Mouse (Mus musculus) hindbrain, embryonic 11.5 days (tissue): ENCODE measurements at regions not wholly inside any gene's neighbourhood (a gene's known extent, or its start where the extent isn't known, plus 50 kb on each side); places are given as distances from the start of the nearest gene placed in this dataset.
A peak's percentile ranks its signal among the peaks of the same experiment; 100 is the strongest.

ENCODE experiments used
- ATAC-seq: fragments of 200-750 bp; cut with Nextera tagmentation; 2 replicates; pipeline ENCODE4 v1.8.0; 2017; ENCODE audit warnings: mild to moderate bottlenecking, moderate TSS enrichment, moderate library complexity; ENCODE audit not compliant: low FRiP score
- DNase-seq: peaks from one replicate; pipeline ENCODE4 v3.0.0-alpha.2; 2015; ENCODE audit warnings: low spot score
- H3K27ac ChIP-seq: fragments of 300-500 bp; sonication (generic); 2 replicates; pipeline ENCODE4 v1.5.1; 2014; ENCODE audit warnings: mild to moderate bottlenecking, low read depth, low read length
- H3K27me3 ChIP-seq: fragments of 300-500 bp; sonication (generic); 2 replicates; pipeline ENCODE4 v1.6.1; 2014; ENCODE audit warnings: mild to moderate bottlenecking, low read length, moderate library complexity, mixed read lengths; ENCODE audit not compliant: control insufficient read depth, insufficient read depth
- H3K36me3 ChIP-seq: fragments of 300-500 bp; sonication (generic); 2 replicates; pipeline ENCODE4 v1.6.1; 2014; ENCODE audit warnings: mild to moderate bottlenecking, low read length, moderate library complexity, mixed read lengths; ENCODE audit not compliant: control insufficient read depth, insufficient read depth
- H3K4me1 ChIP-seq: fragments of 300-500 bp; sonication (generic); replicated peaks from 2 replicates; pipeline ENCODE4 v1.6.1; 2014; ENCODE audit warnings: low read length, mixed read lengths; ENCODE audit not compliant: control insufficient read depth, insufficient read depth
- H3K4me2 ChIP-seq: fragments of 300-500 bp; sonication (generic); replicated peaks from 2 replicates; pipeline ENCODE4 v1.6.1; 2014; ENCODE audit warnings: mild to moderate bottlenecking, low read depth, low read length
- H3K4me3 ChIP-seq: fragments of 300-500 bp; sonication (generic); 2 replicates; pipeline ENCODE4 v1.5.1; 2014; ENCODE audit warnings: low read depth, low read length
- H3K9ac ChIP-seq: fragments of 300-500 bp; sonication (generic); 2 replicates; pipeline ENCODE4 v1.6.1; 2014; ENCODE audit warnings: low read depth, low read length
- H3K9me3 ChIP-seq: fragments of 300-500 bp; sonication (generic); 2 replicates; pipeline ENCODE4 v1.6.1; 2016; ENCODE audit warnings: low read length; ENCODE audit not compliant: control insufficient read depth
- WGBS: fragments of 180-500 bp; shearing (Covaris S2); extraction: QIAGEN DNeasy Blood & Tissue Kit; methylation state at CpG from one replicate; pipeline ENCODE4 v1.1.7; 2014; 5-methylcytosine and 5-hydroxymethylcytosine counted together

DNA sequence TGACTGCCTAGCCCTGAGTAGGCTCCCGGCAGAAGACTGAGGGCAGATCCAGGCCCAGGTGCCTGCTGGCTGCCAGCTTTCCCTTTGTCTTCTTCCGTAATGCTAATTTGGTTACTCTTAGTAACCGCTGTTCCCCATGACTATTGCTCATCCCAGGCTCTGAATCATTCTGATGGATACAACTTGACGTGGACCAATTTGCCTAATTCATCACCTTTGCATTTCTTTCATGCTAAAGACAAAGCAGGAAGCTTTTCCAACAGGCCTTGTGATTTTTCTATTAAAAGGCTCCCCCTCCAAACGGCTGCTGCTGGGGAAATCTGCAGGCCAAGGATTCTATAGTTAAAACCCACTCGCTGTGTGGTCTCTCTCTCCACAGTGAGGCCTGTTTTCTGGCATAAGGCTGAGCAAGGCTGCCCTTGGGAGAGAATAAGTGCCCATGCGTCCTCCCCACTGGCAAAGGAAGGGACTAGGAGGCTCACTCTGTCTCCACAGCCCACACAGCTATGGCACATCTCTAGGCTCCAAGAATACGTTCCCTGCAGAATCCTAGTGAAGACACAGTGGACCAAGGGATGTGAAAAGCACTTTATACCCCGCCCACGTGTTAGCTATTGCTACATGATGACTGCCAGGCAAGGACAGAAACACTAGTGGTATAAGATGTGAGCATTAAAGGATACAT, 304.6 kb downstream of the 3100002H09Rik start:
- Histone ChIP-seq H3K36me3 (no peaks in the 10 kb centered on the region), H3K27me3 (no peaks in the 10 kb centered on the region)
- DNase-seq = no peak

DNA sequence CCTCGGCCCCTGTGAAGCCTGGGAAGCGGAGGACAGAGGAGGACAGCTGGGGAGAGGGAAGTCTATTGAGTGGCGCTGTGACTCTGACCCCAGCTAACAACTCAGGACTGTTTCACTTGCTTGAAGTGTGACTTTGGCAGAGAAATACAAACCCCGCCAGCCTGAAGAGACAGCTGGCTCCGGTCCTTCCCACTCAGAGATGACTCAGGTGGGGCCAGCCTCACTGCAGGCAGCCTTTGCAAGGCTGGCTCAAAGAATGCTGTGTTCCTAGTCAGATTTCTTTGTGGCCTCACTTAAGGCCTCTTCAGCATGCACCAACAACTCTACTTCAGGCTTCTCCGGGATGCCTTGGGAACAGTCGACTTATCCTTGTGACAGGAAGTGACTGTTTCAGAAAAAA, 307.7 kb downstream of the 3100002H09Rik start:
- Histone ChIP-seq H3K9me3 (no peaks in the 10 kb centered on the region), H3K27ac (no peak overlapping the region), H3K27me3 (no peaks in the 10 kb centered on the region; the same call in 1 of the 2 replicates), H3K36me3 (no peaks in the 10 kb centered on the region), H3K4me3 (no peak overlapping the region), H3K4me1 (peaks cover 3% of the 10 kb centered on the region), H3K4me2 (no peak overlapping the region), H3K9ac (no peak overlapping the region)
- no peak for DNase-seq
- 64% methylated on average over 7 of the region's 7 CpGs for WGBS
- ATAC-seq = no peak

More for the DNA sequence above, 304.6 kb downstream of the 3100002H09Rik start:
- Histone ChIP-seq H3K27ac (no peak overlapping the region), H3K4me2 (no peak overlapping the region), H3K4me3 (no peak overlapping the region), H3K9me3 (no peaks in the 10 kb centered on the region), H3K4me1 (no peaks in the 10 kb centered on the region), H3K9ac (no peak overlapping the region)
- 53% methylated on average over 10 of the region's 10 CpGs for WGBS
- no peak for ATAC-seq

DNA sequence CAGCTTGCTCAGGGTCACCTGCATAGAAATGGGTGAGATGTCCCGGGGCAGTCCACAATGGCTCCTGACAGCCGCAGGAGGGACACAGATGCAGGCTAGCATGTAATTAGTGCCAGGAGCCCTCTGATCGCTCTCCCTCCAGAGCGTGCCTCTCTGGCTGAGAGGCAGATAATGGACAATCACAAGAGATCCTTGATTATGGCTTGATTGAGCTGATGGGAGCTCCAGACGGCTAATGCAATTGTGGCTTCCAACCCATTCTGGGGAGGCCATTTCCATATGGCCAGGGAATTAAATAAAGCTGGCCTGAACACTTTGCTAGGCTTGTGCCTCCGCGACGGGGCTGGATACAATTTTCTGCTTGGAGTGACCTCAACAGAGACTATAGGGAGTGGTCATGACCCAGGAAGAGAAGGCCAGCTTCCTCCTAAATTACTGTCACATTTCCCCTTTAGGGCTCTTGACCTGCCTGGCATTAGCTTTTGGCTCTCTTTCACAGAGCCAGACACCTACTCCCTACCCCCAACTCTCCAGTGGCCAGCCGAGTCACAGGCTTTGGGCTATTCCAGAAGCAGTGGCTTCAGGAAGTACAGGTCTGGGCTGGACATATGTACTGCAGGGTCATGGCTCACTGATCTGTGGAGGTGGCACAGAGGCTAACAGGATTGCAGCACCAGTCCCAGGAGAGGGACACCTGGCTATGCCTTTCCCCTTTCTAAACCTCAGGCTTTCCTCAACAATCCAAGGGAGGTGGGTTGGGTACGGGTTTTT, 311.8 kb downstream of the 3100002H09Rik start:
- Histone ChIP-seq H3K9me3 (no peaks in the 10 kb centered on the region), H3K4me2 (no peak overlapping the region), H3K9ac (no peak overlapping the region), H3K36me3 (no peaks in the 10 kb centered on the region), H3K4me1 (peaks cover 3% of the 10 kb centered on the region), H3K27ac (peak overlapping the region; percentile 42), H3K4me3 (no peak overlapping the region), H3K27me3 (no peaks in the 10 kb centered on the region; the same call in 1 of the 2 replicates)
- ATAC-seq (peak; percentile 90), DNase-seq (peak; percentile 43)
- WGBS = 18% methylated on average over 10 of the region's 10 CpGs

DNA sequence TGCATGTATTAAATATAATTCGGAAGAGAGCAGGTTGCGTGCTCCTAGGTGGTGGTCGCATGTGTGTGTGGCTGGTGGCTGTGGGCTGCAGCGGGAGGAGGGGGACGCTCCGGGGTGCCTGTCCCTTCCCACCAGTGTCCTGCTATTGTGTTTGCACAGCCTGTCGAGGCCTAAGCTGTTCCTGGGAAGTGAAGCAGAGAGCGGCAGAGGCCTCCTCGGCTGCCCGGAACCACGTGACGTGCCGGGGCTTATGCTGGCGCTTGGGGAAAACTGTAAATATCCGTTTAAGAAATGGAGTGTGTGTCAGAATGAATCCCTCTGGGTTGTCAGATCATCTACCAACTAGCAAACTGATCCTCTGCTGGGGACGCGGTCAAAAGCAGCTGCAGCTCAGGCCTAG, 318.3 kb downstream of the 3100002H09Rik start:
- Histone ChIP-seq H3K4me3 (no peak overlapping the region), H3K4me2 (no peak overlapping the region), H3K36me3 (no peaks in the 10 kb centered on the region), H3K27me3 (no peaks in the 10 kb centered on the region), H3K27ac (no peak overlapping the region; the same call in 1 of the 2 replicates), H3K9ac (no peak overlapping the region), H3K9me3 (no peaks in the 10 kb centered on the region), H3K4me1 (peaks cover 4% of the 10 kb centered on the region)
- peak; percentile 56 for DNase-seq
- peak; percentile 75 for ATAC-seq
- WGBS = 22% methylated on average over 17 of the region's 17 CpGs

DNA sequence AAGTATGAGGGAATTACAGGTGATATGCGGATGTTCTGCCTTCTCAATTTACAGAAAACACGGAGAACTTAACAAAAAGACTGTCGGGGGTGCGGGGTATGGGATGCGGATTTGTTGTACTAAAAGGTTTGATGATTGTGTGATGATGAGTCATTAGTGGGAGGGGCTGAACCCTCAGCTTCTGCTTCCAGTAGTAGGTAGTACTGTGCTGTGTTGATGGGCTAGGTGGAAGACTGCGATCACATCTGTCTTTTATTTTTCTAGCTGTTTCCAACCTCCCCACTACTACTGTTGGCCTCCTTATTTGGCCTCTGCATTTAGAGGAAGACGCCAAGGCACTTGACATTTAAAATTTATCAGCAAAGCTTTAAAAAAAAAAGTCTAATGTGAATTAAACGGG, 318.8 kb downstream of the 3100002H09Rik start:
- Histone ChIP-seq H3K9ac (no peak overlapping the region), H3K4me1 (peaks cover 4% of the 10 kb centered on the region), H3K9me3 (no peaks in the 10 kb centered on the region), H3K4me3 (no peak overlapping the region), H3K36me3 (no peaks in the 10 kb centered on the region), H3K27me3 (no peaks in the 10 kb centered on the region), H3K4me2 (no peak overlapping the region), H3K27ac (no peak overlapping the region)
- DNase-seq (no peak), ATAC-seq (no peak)
- WGBS = 71% methylated on average over 8 of the region's 8 CpGs

DNA sequence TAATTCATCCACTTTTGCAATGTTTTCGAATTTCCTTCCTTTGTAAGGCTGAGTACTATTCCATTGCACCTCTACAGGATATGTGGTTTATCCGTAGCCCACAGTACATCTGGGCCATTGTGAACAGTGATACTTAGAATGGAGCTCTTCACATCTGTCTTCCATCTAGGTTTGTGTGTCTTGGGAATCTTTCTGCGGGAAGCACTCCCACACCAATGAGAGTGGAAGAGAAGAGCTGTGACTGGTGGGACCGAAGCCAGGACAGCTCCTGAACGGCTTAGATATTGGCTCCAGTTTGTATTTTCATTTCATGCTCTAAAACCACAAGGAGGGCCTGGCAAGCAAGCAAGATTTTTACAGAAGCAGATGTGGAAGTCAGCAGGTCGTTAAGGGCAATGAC, 323.1 kb downstream of the 3100002H09Rik start:
- Histone ChIP-seq H3K4me2 (no peak overlapping the region), H3K9ac (no peak overlapping the region), H3K27me3 (no peaks in the 10 kb centered on the region), H3K9me3 (no peaks in the 10 kb centered on the region), H3K36me3 (no peaks in the 10 kb centered on the region), H3K4me1 (peaks cover 2% of the 10 kb centered on the region), H3K4me3 (no peak overlapping the region), H3K27ac (no peak overlapping the region)
- 84% methylated on average over 6 of the region's 6 CpGs for WGBS
- ATAC-seq (no peak), DNase-seq (no peak)

DNA sequence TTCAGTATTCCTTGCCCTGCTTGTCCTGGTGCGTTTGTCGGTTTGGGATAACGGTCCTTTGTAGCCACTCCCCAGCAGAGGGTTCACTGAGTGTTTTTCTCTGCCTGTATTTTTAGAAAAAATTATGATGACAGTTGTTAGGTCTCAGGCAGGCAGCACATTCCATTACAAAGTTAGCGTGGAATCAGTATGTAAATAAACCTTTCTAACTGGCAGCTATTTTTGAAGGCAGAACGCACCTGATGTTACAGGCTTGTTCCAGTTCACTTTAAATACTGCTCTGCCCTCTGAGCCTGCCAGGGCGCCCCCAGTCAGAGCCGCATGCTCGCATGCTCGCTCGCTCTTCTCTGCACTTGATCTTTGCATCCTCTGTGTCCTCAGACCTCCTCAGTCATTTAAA, 331.9 kb downstream of the 3100002H09Rik start:
- Histone ChIP-seq H3K4me1 (peaks cover 6% of the 10 kb centered on the region), H3K27ac (peak overlapping the region; percentile 51; the same call in 1 of the 2 replicates), H3K4me3 (no peak overlapping the region), H3K4me2 (no peak overlapping the region), H3K9me3 (no peaks in the 10 kb centered on the region), H3K27me3 (no peaks in the 10 kb centered on the region), H3K9ac (0 out of 2 replicates have a peak overlapping the region, but pooled peaks have one; percentile 27), H3K36me3 (no peaks in the 10 kb centered on the region)
- 5% methylated on average over 10 of the region's 10 CpGs for WGBS
- ATAC-seq (no peak), DNase-seq (peak; percentile 39)

DNA sequence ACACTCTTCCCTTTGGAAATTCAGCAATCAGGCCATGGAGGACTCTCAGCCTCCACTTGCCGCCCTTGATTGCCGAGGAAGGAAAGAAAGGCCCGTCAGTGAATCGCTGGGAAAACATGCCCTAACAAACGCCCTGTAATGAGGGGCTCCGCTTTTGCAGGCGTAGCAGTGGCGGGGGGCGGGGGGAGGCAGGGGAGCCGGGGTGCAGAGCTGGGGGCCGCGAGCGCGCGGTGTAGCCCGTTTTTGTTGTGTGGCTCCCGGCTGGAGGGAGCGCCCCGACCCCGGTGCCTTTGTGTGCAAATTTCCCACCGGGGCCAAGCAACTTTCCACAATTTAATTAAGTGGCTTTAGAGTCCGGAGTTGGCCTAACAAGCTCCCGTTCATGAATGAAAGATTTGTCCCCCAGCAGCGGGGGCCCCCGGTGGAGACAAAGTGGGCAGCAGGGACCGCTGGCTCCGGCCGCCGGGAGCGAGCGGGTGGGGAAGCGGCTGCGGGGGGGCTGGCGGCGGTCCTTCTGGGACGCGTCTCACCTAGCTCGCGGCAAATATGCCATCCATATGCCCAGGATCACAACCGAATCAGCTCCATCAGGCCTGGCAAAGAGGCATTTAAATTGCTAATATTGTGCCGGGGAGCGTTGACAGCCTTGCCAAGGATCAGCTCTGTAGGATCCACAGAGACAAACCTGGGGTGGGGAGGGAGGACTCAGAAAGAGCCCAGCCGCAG, 333.0 kb downstream of the 3100002H09Rik start:
- H3K9ac ChIP-seq = peak overlapping the region; percentile 67
- peak overlapping the region; percentile 83 for H3K4me2 ChIP-seq
- DNase-seq (peak; percentile 72), ATAC-seq (peak; percentile 66)
- peak overlapping the region; percentile 36 for H3K4me3 ChIP-seq
- H3K4me1 ChIP-seq = peaks cover 6% of the 10 kb centered on the region
- under 1% methylated on average over 42 of the region's 43 CpGs for WGBS
- no peaks in the 10 kb centered on the region for H3K9me3 ChIP-seq
- no peaks in the 10 kb centered on the region for H3K36me3 ChIP-seq
- no peaks in the 10 kb centered on the region for H3K27me3 ChIP-seq
- H3K27ac ChIP-seq = peak overlapping the region; percentile 32
